Mouse (Mus musculus) heart, postnatal 25 days (tissue): Measurements from ENCODE around the gene Osr1. TPM values are rescaled to one million over a fixed set of nuclear protein-coding genes. Genes with fewer than 3 reads are reported as not detected.

Experiments used
- DNase-seq: peaks from one replicate; pipeline ENCODE4 v3.0.0; 2022; ENCODE audit warnings: low spot score
- intact Hi-C: fragments of 180-260 bp; cut with DNase I; formaldehyde crosslinking; loops from one replicate; pipeline ENCODE4 v1.15.1; 2025
- total RNA-seq, 2 experiments: library from RNA; stranded (reverse); gene quantifications; 2 replicates each; pipeline ENCODE4 v1.2.3; 2021

The Osr1 gene
- 1 to 10 TPM; 3.0 to 5.6 TPM for total RNA-seq

GRCm38 (mm10) chr12:9569971-9570370 lies at the start of gene Osr1:
Osr1 (plus strand) TSS chr12:9570116.
- peak; percentile 37 for DNase-seq
- intact Hi-C loops = loop anchor here (2.0 to 10.0 kb wide), 6 partner anchors 315 to 1017 kb away; no protein-coding TSS in a partner anchor

- intact Hi-C loops = no loop called here
- DNase-seq = no peak
These were observed 19.6 kb upstream of the Osr1 start for GRCm38 (mm10) chr12:9550328-9550727.

GRCm38 (mm10) chr12:9564956-9565355 lies 5.0 kb upstream of the Osr1 start:
- intact Hi-C loops = loop anchor here (5.0 kb wide), 1 partner anchor 1022 kb away; no protein-coding TSS in a partner anchor
- DNase-seq = no peak

- intact Hi-C loops = loop anchor here (2.0 to 10.0 kb wide), 5 partner anchors 316 to 967 kb away; no protein-coding TSS in a partner anchor
- no peak for DNase-seq
These were observed 630 bp downstream of the Osr1 start for GRCm38 (mm10) chr12:9570496-9570995.

GRCm38 (mm10) chr12:9571276-9571940 lies 1.5 kb downstream of the Osr1 start:
- DNase-seq = no peak
- intact Hi-C loops = loop anchor here (2.0 to 10.0 kb wide), 5 partner anchors 317 to 966 kb away; no protein-coding TSS in a partner anchor

- intact Hi-C loops = loop anchor here (5.0 to 10.0 kb wide), 2 partner anchors 317 to 965 kb away; no protein-coding TSS in a partner anchor
- no peak for DNase-seq
These were observed 2.1 kb downstream of the Osr1 start for GRCm38 (mm10) chr12:9572022-9572421.

- intact Hi-C loops = loop anchor here (5.0 to 10.0 kb wide), 2 partner anchors 319 to 964 kb away; no protein-coding TSS in a partner anchor
- DNase-seq = no peak
These were observed 3.8 kb downstream of the Osr1 start for GRCm38 (mm10) chr12:9573682-9574081.

- intact Hi-C loops = loop anchor here (5.0 to 10.0 kb wide), 2 partner anchors 320 to 963 kb away; no protein-coding TSS in a partner anchor
These were observed 4.4 kb downstream of the Osr1 start for GRCm38 (mm10) chr12:9574244-9574871.

GRCm38 (mm10) chr12:9575158-9576042 lies 5.5 kb downstream of the Osr1 start:
- intact Hi-C loops = loop anchor here (10.0 kb wide), 1 partner anchor 321 kb away; no protein-coding TSS in a partner anchor

More at GRCm38 (mm10) chr12:9574244-9574871, 4.4 kb downstream of the Osr1 start:
- DNase-seq = peak; percentile 28

GRCm38 (mm10) chr12:9576043-9576538 lies 6.2 kb downstream of the Osr1 start:
- DNase-seq = no peak
- intact Hi-C loops = loop anchor here (10.0 kb wide), 1 partner anchor 321 kb away; no protein-coding TSS in a partner anchor

More at GRCm38 (mm10) chr12:9575158-9576042, 5.5 kb downstream of the Osr1 start:
- DNase-seq = no peak

- intact Hi-C loops = loop anchor here (10.0 kb wide), 1 partner anchor 323 kb away; no protein-coding TSS in a partner anchor
- no peak for DNase-seq
These were observed 7.7 kb downstream of the Osr1 start for GRCm38 (mm10) chr12:9577610-9578009.

- intact Hi-C loops = loop anchor here (10.0 kb wide), 1 partner anchor 324 kb away; no protein-coding TSS in a partner anchor
- no peak for DNase-seq
These were observed 8.7 kb downstream of the Osr1 start for GRCm38 (mm10) chr12:9578591-9578990.

GRCm38 (mm10) chr12:9579301-9580030 lies 9.6 kb downstream of the Osr1 start:
- intact Hi-C loops = loop anchor here (10.0 kb wide), 1 partner anchor 325 kb away; no protein-coding TSS in a partner anchor
- DNase-seq = no peak

- no peak for DNase-seq
- intact Hi-C loops = no loop called here
These were observed 10.4 kb downstream of the Osr1 start for GRCm38 (mm10) chr12:9580041-9580905.

- intact Hi-C loops = no loop called here
- no peak for DNase-seq
These were observed 11.1 kb downstream of the Osr1 start for GRCm38 (mm10) chr12:9581011-9581410.

GRCm38 (mm10) chr12:9581506-9581905 lies 11.6 kb downstream of the Osr1 start:
- intact Hi-C loops = no loop called here
- DNase-seq = no peak

GRCm38 (mm10) chr12:9582248-9582995 lies 12.5 kb downstream of the Osr1 start:
- intact Hi-C loops = no loop called here
- no peak for DNase-seq
